ENCODE assay signal across 7 mouse cellular contexts in genomic region chr11:98775348-98776051, GRCm38 (mm10). TPM values are rescaled to one million over a fixed set of nuclear protein-coding genes. Genes with fewer than 3 reads are reported as not detected.
DNase-seq lines count a peak whose midpoint lies in the region; ATAC-seq and TF ChIP-seq lines count a peak whose summit lies in the region.

No protein-coding gene starts in this region.

- H3K36me3 ChIP-seq in embryonic facial prominence, embryonic 10.5 days (replicated peaks): peaks cover 9% of the 10 kb centered on the region
- H3K36me3 ChIP-seq in intestine, postnatal 0 days (ENCODE audit: control insufficient read depth, insufficient read depth): peaks cover 2% of the 10 kb centered on the region; the same call in 1 of the 2 replicates
- H3K36me3 ChIP-seq in limb, embryonic 10.5 days: peaks cover 4% of the 10 kb centered on the region
- H3K36me3 ChIP-seq in midbrain, embryonic 12.5 days: no peaks in the 10 kb centered on the region

- no peak for TF ChIP-seq CTCF in intestine, postnatal 0 days (IDR thresholded peaks at IDR 0.05; ENCODE audit: low read depth)

- peak overlapping the region; percentile 60 for H3K4me3 ChIP-seq in embryonic facial prominence, embryonic 10.5 days
- peak overlapping the region; percentile 43 for H3K4me3 ChIP-seq in intestine, postnatal 0 days (ENCODE audit: low read depth, low read length)
- peak overlapping the region; percentile 55 for H3K4me3 ChIP-seq in limb, embryonic 10.5 days
- peak overlapping the region; percentile 37 for H3K4me3 ChIP-seq in midbrain, embryonic 12.5 days

- H3K4me2 ChIP-seq in intestine, postnatal 0 days (replicated peaks; ENCODE audit: low read depth): peak overlapping the region; percentile 80
- peak overlapping the region; percentile 73 for H3K4me2 ChIP-seq in midbrain, embryonic 12.5 days (replicated peaks)

- H3K27ac ChIP-seq in embryonic facial prominence, embryonic 10.5 days (replicated peaks): peak overlapping the region; percentile 85
- peak overlapping the region; percentile 88 for H3K27ac ChIP-seq in intestine, postnatal 0 days (ENCODE audit: low read depth, low read length)
- H3K27ac ChIP-seq in limb, embryonic 10.5 days: peak overlapping the region; percentile 87
- no peak overlapping the region; the same call in 1 of the 2 replicates for H3K27ac ChIP-seq in midbrain, embryonic 12.5 days (replicated peaks)

- peak; percentile 69 for ATAC-seq in intestine, postnatal 0 days
- ATAC-seq in midbrain, embryonic 12.5 days (ENCODE audit: low FRiP score, low read depth): peak; percentile 74

- WGBS in embryonic facial prominence, embryonic 10.5 days: 10% methylated on average over 15 of the region's 15 CpGs
- WGBS in intestine, postnatal 0 days: 1% methylated on average over 15 of the region's 15 CpGs
- WGBS in limb, embryonic 10.5 days: 6% methylated on average over 15 of the region's 15 CpGs
- WGBS in midbrain, embryonic 12.5 days: 9% methylated on average over 15 of the region's 15 CpGs

- no peaks in the 10 kb centered on the region for H3K27me3 ChIP-seq in embryonic facial prominence, embryonic 10.5 days (replicated peaks; ENCODE audit: low read depth, poor library complexity, severe bottlenecking)
- no peaks in the 10 kb centered on the region for H3K27me3 ChIP-seq in intestine, postnatal 0 days (replicated peaks; ENCODE audit: control insufficient read depth, insufficient read depth, low read length)
- H3K27me3 ChIP-seq in limb, embryonic 10.5 days (ENCODE audit: low read depth, poor library complexity, severe bottlenecking): no peaks in the 10 kb centered on the region
- H3K27me3 ChIP-seq in midbrain, embryonic 12.5 days: peaks cover 11% of the 10 kb centered on the region; the same call in 1 of the 2 replicates

- H3K9ac ChIP-seq in intestine, postnatal 0 days (ENCODE audit: low read depth, low read length): 0 out of 2 replicates have a peak overlapping the region, but pooled peaks have one; percentile 34
- H3K9ac ChIP-seq in midbrain, embryonic 12.5 days (replicated peaks): peak overlapping the region; percentile 11

- peaks cover 54% of the 10 kb centered on the region for H3K4me1 ChIP-seq in embryonic facial prominence, embryonic 10.5 days
- H3K4me1 ChIP-seq in intestine, postnatal 0 days (replicated peaks; ENCODE audit: control insufficient read depth, insufficient read depth, low read length): peaks cover 36% of the 10 kb centered on the region
- peaks cover 61% of the 10 kb centered on the region for H3K4me1 ChIP-seq in limb, embryonic 10.5 days
- H3K4me1 ChIP-seq in midbrain, embryonic 12.5 days: peaks cover 39% of the 10 kb centered on the region

- H3K9me3 ChIP-seq in embryonic facial prominence, embryonic 10.5 days: no peaks in the 10 kb centered on the region
- no peaks in the 10 kb centered on the region for H3K9me3 ChIP-seq in intestine, postnatal 0 days (ENCODE audit: control insufficient read depth)
- no peaks in the 10 kb centered on the region for H3K9me3 ChIP-seq in limb, embryonic 10.5 days (replicated peaks)
- H3K9me3 ChIP-seq in midbrain, embryonic 12.5 days: no peaks in the 10 kb centered on the region

- peak; percentile 99 for DNase-seq in adrenal gland, postnatal 10 days
- peak; percentile 96 for DNase-seq in embryonic facial prominence, embryonic 10.5 days (ENCODE audit: low spot score)
- peak; percentile 93 to 96 for DNase-seq in gastrocnemius, postnatal 4 days (ENCODE audit: low spot score in 2 of 2)
- DNase-seq in limb, embryonic 10.5 days (ENCODE audit: low spot score): peak; percentile 97
- DNase-seq in skeletal muscle tissue, adult 2 months (ENCODE audit: low read depth, low spot score): peak; percentile 100

RNA-seq across cellular contexts. Expression of gene Nr1d1, which starts 0.4 kb away (rescaled TPM):
- 10 to 100 TPM; 15.1 to 59.6 TPM for total RNA-seq in adrenal gland, postnatal 10 days (2021)
- polyA plus RNA-seq in embryonic facial prominence, embryonic 10.5 days (2016; fragmentation: Nextera tagmentation; extraction: Ambion mirVana): 1.1 and 1.8 TPM in 2 replicates
- 10 to 100 TPM; 26.7 to 34.2 TPM for total RNA-seq in gastrocnemius, postnatal 4 days (2021)
- 4.1 and 5.1 TPM in 2 replicates for polyA plus RNA-seq in intestine, postnatal 0 days (2015; fragmentation: Nextera tagmentation; extraction: Ambion mirVana)
- polyA plus RNA-seq in limb, embryonic 10.5 days (2016; fragmentation: Nextera tagmentation; extraction: Ambion mirVana): 1.2 and 1.5 TPM in 2 replicates
- polyA plus RNA-seq in midbrain, embryonic 12.5 days (2016; fragmentation: Nextera tagmentation; extraction: Ambion mirVana): 1.2 and 1.5 TPM in 2 replicates

RNA-seq across cellular contexts. Expression of gene Msl1, which starts 19.8 kb away (rescaled TPM):
- 10 to 100 TPM; 79.4 to 88.6 TPM for total RNA-seq in adrenal gland, postnatal 10 days (2021)
- 23.4 and 23.5 TPM in 2 replicates for polyA plus RNA-seq in embryonic facial prominence, embryonic 10.5 days (2016; fragmentation: Nextera tagmentation; extraction: Ambion mirVana)
- total RNA-seq in gastrocnemius, postnatal 4 days (2021): 10 to 100 TPM; 79.3 to 83.9 TPM
- 12.6 and 15.1 TPM in 2 replicates for polyA plus RNA-seq in intestine, postnatal 0 days (2015; fragmentation: Nextera tagmentation; extraction: Ambion mirVana)
- 22.8 and 25.0 TPM in 2 replicates for polyA plus RNA-seq in limb, embryonic 10.5 days (2016; fragmentation: Nextera tagmentation; extraction: Ambion mirVana)
- polyA plus RNA-seq in midbrain, embryonic 12.5 days (2016; fragmentation: Nextera tagmentation; extraction: Ambion mirVana): 38.6 and 42.4 TPM in 2 replicates

RNA-seq across cellular contexts. Expression of gene Casc3, which starts 29.2 kb away (rescaled TPM):
- total RNA-seq in adrenal gland, postnatal 10 days (2021): 10 to 100 TPM; 31.9 to 35.7 TPM
- 47.5 and 48.3 TPM in 2 replicates for polyA plus RNA-seq in embryonic facial prominence, embryonic 10.5 days (2016; fragmentation: Nextera tagmentation; extraction: Ambion mirVana)
- total RNA-seq in gastrocnemius, postnatal 4 days (2021): 10 to 100 TPM; 28.3 to 31.6 TPM
- polyA plus RNA-seq in intestine, postnatal 0 days (2015; fragmentation: Nextera tagmentation; extraction: Ambion mirVana): 10.8 and 12.4 TPM in 2 replicates
- polyA plus RNA-seq in limb, embryonic 10.5 days (2016; fragmentation: Nextera tagmentation; extraction: Ambion mirVana): 46.7 and 51.9 TPM in 2 replicates
- 65.5 and 74.2 TPM in 2 replicates for polyA plus RNA-seq in midbrain, embryonic 12.5 days (2016; fragmentation: Nextera tagmentation; extraction: Ambion mirVana)

RNA-seq across cellular contexts. Expression of gene Thra, which starts 35.1 kb away (rescaled TPM):
- total RNA-seq in adrenal gland, postnatal 10 days (2021): 100 to 1,000 TPM; 135 to 184 TPM
- polyA plus RNA-seq in embryonic facial prominence, embryonic 10.5 days (2016; fragmentation: Nextera tagmentation; extraction: Ambion mirVana): 8.8 and 9.1 TPM in 2 replicates
- 100 to 1,000 TPM; 225 TPM for total RNA-seq in gastrocnemius, postnatal 4 days (2021)
- polyA plus RNA-seq in intestine, postnatal 0 days (2015; fragmentation: Nextera tagmentation; extraction: Ambion mirVana): 32.4 and 39.1 TPM in 2 replicates
- polyA plus RNA-seq in limb, embryonic 10.5 days (2016; fragmentation: Nextera tagmentation; extraction: Ambion mirVana): 6.3 and 11.6 TPM in 2 replicates
- 45.3 and 47.6 TPM in 2 replicates for polyA plus RNA-seq in midbrain, embryonic 12.5 days (2016; fragmentation: Nextera tagmentation; extraction: Ambion mirVana)

RNA-seq across cellular contexts. Expression of gene Med24, which starts 46.3 kb away (rescaled TPM):
- 10 to 100 TPM; 40.4 to 58.0 TPM for total RNA-seq in adrenal gland, postnatal 10 days (2021)
- 73.9 and 78.1 TPM in 2 replicates for polyA plus RNA-seq in embryonic facial prominence, embryonic 10.5 days (2016; fragmentation: Nextera tagmentation; extraction: Ambion mirVana)
- total RNA-seq in gastrocnemius, postnatal 4 days (2021): 10 to 100 TPM; 47.8 to 58.0 TPM
- polyA plus RNA-seq in intestine, postnatal 0 days (2015; fragmentation: Nextera tagmentation; extraction: Ambion mirVana): 14.7 and 18.5 TPM in 2 replicates
- 77.3 and 82.6 TPM in 2 replicates for polyA plus RNA-seq in limb, embryonic 10.5 days (2016; fragmentation: Nextera tagmentation; extraction: Ambion mirVana)
- 96.5 and 97.7 TPM in 2 replicates for polyA plus RNA-seq in midbrain, embryonic 12.5 days (2016; fragmentation: Nextera tagmentation; extraction: Ambion mirVana)
